Mouse (Mus musculus) frontal cortex, postnatal 36 days (tissue): ENCODE results near the gene Casp14.

Experiments
- DNase-seq, 2 experiments: peaks; one replicate each; pipeline ENCODE4 v3.0.0; 2022; ENCODE audit warnings: low spot score in 2 of 2

Gene Casp14

GRCm38 (mm10) chr10:78718056-78718455, at the start of gene Casp14:
TSS of gene Casp14 (minus strand) at chr10:78718294.
- no peak for DNase-seq

GRCm38 (mm10) chr10:78765570-78765969, 47.5 kb upstream of the Casp14 start:
- no peak for DNase-seq

GRCm38 (mm10) chr10:78756021-78756420, 37.9 kb upstream of the Casp14 start:
- peak; percentile 80 to 90 for DNase-seq

GRCm38 (mm10) chr10:78752452-78753191, 34.5 kb upstream of the Casp14 start, which contains the start of gene Ccdc105:
TSS of gene Ccdc105 (minus strand) at chr10:78753065.
- DNase-seq = peak; percentile 78 to 84

- DNase-seq = no peak
These were observed 30.9 kb upstream of the Casp14 start for GRCm38 (mm10) chr10:78748946-78749345.

GRCm38 (mm10) chr10:78748161-78748560, 30.1 kb upstream of the Casp14 start:
- no peak for DNase-seq

GRCm38 (mm10) chr10:78747035-78747721, 29.1 kb upstream of the Casp14 start:
- peak; percentile 39 to 43 for DNase-seq

- no peak for DNase-seq
These were observed 27.5 kb upstream of the Casp14 start for GRCm38 (mm10) chr10:78745453-78746232.

GRCm38 (mm10) chr10:78743721-78744120, 25.6 kb upstream of the Casp14 start:
- no peak for DNase-seq

- no peak for DNase-seq
These were observed 21.7 kb upstream of the Casp14 start for GRCm38 (mm10) chr10:78739821-78740220.

- DNase-seq = no peak
These were observed 9.8 kb upstream of the Casp14 start for GRCm38 (mm10) chr10:78727876-78728275.

GRCm38 (mm10) chr10:78727035-78727434, 8.9 kb upstream of the Casp14 start:
- peak; percentile 5 to 36 for DNase-seq

- no peak for DNase-seq
These were observed 5.3 kb upstream of the Casp14 start for GRCm38 (mm10) chr10:78723416-78723815.

- peak in 1 of 2 experiments; percentile 17 for DNase-seq
These were observed 4.6 kb upstream of the Casp14 start for GRCm38 (mm10) chr10:78722654-78723053.

GRCm38 (mm10) chr10:78722036-78722435, 3.9 kb upstream of the Casp14 start:
- no peak for DNase-seq

GRCm38 (mm10) chr10:78716231-78716630, 1.9 kb downstream of the Casp14 start:
- no peak for DNase-seq

GRCm38 (mm10) chr10:78715156-78715555, 2.9 kb downstream of the Casp14 start:
- no peak for DNase-seq

GRCm38 (mm10) chr10:78714129-78714528, 4.0 kb downstream of the Casp14 start:
- DNase-seq = no peak

GRCm38 (mm10) chr10:78710706-78711105, 7.4 kb downstream of the Casp14 start:
- no peak for DNase-seq

- DNase-seq = no peak
These were observed 17.2 kb downstream of the Casp14 start for GRCm38 (mm10) chr10:78700881-78701280.

GRCm38 (mm10) chr10:78689973-78690372, 28.1 kb downstream of the Casp14 start:
- DNase-seq = no peak

- DNase-seq = no peak
These were observed 31.0 kb downstream of the Casp14 start for GRCm38 (mm10) chr10:78686995-78687577.
